Mouse (Mus musculus) myocyte (in vitro differentiated cells): ENCODE results near the gene Nek8.

Experiments
- CEBPB ChIP-seq: IDR thresholded peaks from 2 replicates; pipeline ENCODE4 v1.6.1; 2011; ENCODE audit warnings: mild to moderate bottlenecking, moderate library complexity; ENCODE audit not compliant: poor library complexity, insufficient read depth, severe bottlenecking
- E2F4 ChIP-seq: IDR thresholded peaks from one replicate; pipeline ENCODE4 v1.6.1; 2011; ENCODE audit warnings: mild to moderate bottlenecking, control low read depth, moderate library complexity; ENCODE audit not compliant: insufficient read depth
- MAX ChIP-seq: IDR thresholded peaks from one replicate; pipeline ENCODE4 v1.6.1; 2011; ENCODE audit warnings: low read depth, mild to moderate bottlenecking, control low read depth
- MYOD1 ChIP-seq, 3 experiments: IDR thresholded peaks; one replicate each; pipeline ENCODE4 v1.6.1; 2011; ENCODE audit warnings: control low read depth in 2 of 3, low read depth in 2 of 3, mild to moderate bottlenecking in 2 of 3, moderate library complexity in 1 of 3; ENCODE audit not compliant: insufficient read length in 2 of 3, control insufficient read depth in 1 of 3
- MYOG ChIP-seq, 3 experiments: IDR thresholded peaks; one replicate each; pipeline ENCODE4 v1.6.1; 2011; ENCODE audit warnings: control low read depth in 2 of 3, low read depth in 2 of 3, mild to moderate bottlenecking in 2 of 3; ENCODE audit not compliant: insufficient read length in 2 of 3, control insufficient read depth in 1 of 3, insufficient read depth in 1 of 3
- POLR2A ChIP-seq: IDR thresholded peaks from one replicate; pipeline ENCODE4 v1.6.1; 2011; ENCODE audit warnings: low read depth, mild to moderate bottlenecking, control low read depth, moderate library complexity; ENCODE audit not compliant: insufficient read length
- POLR2AphosphoS2 ChIP-seq: IDR thresholded peaks from one replicate; pipeline ENCODE4 v1.6.1; 2011; ENCODE audit warnings: low read depth, control low read depth; ENCODE audit not compliant: insufficient read length
- REST ChIP-seq: IDR thresholded peaks from one replicate; pipeline ENCODE4 v1.6.1; 2011; ENCODE audit warnings: mild to moderate bottlenecking, control low read depth, moderate library complexity; ENCODE audit not compliant: insufficient read depth, insufficient read length
- SRF ChIP-seq: IDR thresholded peaks from one replicate; pipeline ENCODE4 v1.6.1; 2011; ENCODE audit warnings: low read depth; ENCODE audit not compliant: control insufficient read depth, insufficient read length
- TCF12 ChIP-seq: IDR thresholded peaks from one replicate; pipeline ENCODE4 v1.6.1; 2011; ENCODE audit warnings: mild to moderate bottlenecking, control low read depth; ENCODE audit not compliant: poor library complexity, insufficient read depth, severe bottlenecking
- TCF3 ChIP-seq: IDR thresholded peaks from one replicate; pipeline ENCODE4 v1.6.1; 2011; ENCODE audit warnings: low read depth, control low read depth; ENCODE audit not compliant: insufficient read length
- USF1 ChIP-seq: IDR thresholded peaks from one replicate; pipeline ENCODE4 v1.6.1; 2011; ENCODE audit warnings: low read depth, mild to moderate bottlenecking, control low read depth, moderate library complexity

- TF ChIP-seq POLR2A (no peak), E2F4 (no peak), TCF12 (no peak), POLR2AphosphoS2 (no peak), USF1 (no peak), CEBPB (no peak), SRF (no peak), MYOG (IDR thresholded peaks at IDR 0.05; ENCODE audit: control insufficient read depth in 1 of 3, insufficient read depth in 1 of 3, insufficient read length in 2 of 3, low read depth in 2 of 3) (no peak), MYOD1 (IDR thresholded peaks at IDR 0.05; ENCODE audit: control insufficient read depth in 1 of 3, insufficient read length in 2 of 3, low read depth in 2 of 3) (no peak), MAX (no peak), TCF3 (no peak), REST (no peak)
Observed at GRCm38 (mm10) chr11:78171328-78171727, 5.1 kb downstream of the Nek8 start.
